Mouse (Mus musculus): ENCODE data around the gene Fcf1.

DNA sequence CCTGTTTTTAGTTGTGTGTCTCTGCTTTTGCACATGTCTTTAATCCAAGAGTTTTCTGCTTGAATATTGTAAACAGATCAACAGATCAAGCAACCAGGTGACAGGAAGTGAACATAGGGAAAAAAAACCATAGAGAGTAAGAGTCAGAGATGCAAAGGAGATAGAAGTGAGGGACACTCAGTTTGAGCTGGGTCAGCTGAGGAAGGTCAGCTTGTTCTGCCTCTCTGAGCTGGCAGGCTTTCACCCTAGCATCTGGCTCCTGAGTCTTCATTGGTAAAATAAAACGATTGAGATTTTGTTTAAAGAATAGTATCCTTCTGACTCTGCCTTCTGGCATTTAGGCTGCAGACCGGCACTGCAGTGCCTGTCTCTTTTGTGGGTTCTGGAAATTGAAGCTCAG is 39.8 kb downstream of the Fcf1 start:
- TF ChIP-seq CTCF (IDR thresholded peaks at IDR 0.05; ENCODE audit: borderline replicate concordance, insufficient read depth, low read length) (no peak), POLR2A (IDR thresholded peaks at IDR 0.05; ENCODE audit: low read depth, low read length) (no peak)
